Mouse (Mus musculus) gastrocnemius, adult 18-20 months (tissue): Measurements from ENCODE around the gene Reps1. TPM values are rescaled to one million over a fixed set of nuclear protein-coding genes. Genes with fewer than 3 reads are reported as not detected.

ENCODE experiments used
- DNase-seq: peaks from one replicate; pipeline ENCODE4 v3.0.0; 2021; ENCODE audit warnings: low spot score
- long read RNA-seq, 2 experiments: library from polyadenylated mRNA; stranded (forward); transcript quantifications; one replicate each; pipeline ENCODE4 v2.0.0; 2021
- total RNA-seq, 2 experiments: library from RNA; stranded (reverse); gene quantifications; 2 replicates each; pipeline ENCODE4 v1.2.3; 2021

Reps1 gene
- total RNA-seq, result 10 to 100 TPM; 24.0 to 27.8 TPM
- long read RNA-seq, experiment 1, transcript Reps1-210 (19 exons, 2,537 nt), result major isoform, 13 of 29 reads
- long read RNA-seq, experiment 1, partial matches to known transcripts, result 3 of 29 reads
- long read RNA-seq, experiment 1, other reads (novel, unspliced or antisense), result 10 of 29 reads
- long read RNA-seq, experiment 2, partial matches to known transcripts, result 0 of 20 reads
- long read RNA-seq, experiment 2, other reads (novel, unspliced or antisense), result 14 of 20 reads

DNA sequence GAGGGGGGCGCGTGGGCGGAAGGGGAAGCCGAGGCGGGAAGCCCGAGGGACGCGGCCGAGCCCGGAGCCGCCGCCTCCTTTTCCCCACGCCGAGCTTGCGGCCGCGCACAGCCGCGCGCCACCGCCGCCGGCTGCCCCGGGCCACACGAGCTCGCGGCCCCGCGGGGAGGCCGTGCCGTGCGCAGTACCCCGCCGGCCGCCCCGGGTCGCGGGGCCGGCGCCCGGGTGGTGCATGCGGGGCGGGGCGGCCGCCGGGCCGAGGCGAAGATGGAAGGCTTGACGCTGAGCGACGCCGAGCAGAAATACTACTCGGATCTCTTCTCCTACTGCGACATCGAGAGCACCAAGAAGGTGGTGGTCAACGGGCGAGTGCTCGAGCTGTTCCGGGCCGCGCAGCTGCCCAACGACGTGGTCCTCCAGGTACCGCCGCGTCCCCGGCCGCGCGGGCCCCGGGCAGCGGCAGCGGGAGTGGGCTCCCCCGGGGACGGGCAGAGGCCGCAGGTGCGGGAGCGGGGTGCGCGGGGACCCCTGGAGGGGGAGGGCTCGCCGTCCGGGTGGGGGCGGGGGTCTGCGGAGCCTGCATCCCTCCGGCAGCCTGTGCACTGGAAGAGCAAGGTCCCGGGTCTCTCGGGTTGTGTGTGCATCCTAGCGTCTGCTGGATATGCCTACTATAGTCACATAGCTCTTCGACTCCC lies at the start of gene Reps1:
Gene Reps1 (plus strand): TSS at position 166 of the 695 bp plus-strand sequence.
- DNase-seq, result peak; percentile 16

DNA sequence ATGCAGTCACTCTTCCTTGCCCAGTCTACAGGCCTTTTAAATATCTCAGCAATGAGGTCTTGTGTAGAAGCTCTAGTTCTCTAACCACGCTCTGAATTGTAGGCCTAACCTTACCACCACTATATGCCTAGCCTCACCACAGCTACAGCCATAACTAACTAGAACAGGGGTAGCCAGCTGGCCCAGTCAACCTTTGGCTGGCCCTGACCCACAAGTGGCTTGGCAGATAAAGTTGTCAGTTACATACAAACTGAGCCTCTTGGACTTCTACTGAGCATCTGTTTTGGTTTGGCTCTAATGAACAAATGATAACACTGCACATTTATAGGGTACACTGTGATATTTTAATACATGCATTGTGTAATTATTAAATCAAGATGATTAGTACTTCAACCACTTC lies 48.9 kb upstream of the Reps1 start:
- peak; percentile 26 for DNase-seq

DNA sequence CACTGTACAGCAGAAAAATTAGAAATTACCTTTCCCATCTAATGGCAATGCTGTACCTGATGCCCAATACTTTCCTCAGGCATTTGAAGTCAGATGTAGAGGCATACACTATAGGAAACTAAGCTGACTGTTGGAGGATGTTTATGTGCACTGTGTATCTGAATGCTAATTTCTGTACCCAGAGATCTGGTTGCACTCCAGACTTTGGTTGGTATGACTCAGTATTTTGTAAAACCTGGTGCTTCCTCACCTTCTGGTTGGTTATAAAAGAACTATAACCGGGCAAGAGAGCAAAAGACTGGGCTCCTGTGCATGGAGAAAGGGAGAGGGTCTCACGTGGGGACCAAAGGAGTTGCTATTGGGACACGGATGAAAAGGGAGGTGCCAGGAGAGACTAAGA lies 48.4 kb upstream of the Reps1 start:
- no peak for DNase-seq

DNA sequence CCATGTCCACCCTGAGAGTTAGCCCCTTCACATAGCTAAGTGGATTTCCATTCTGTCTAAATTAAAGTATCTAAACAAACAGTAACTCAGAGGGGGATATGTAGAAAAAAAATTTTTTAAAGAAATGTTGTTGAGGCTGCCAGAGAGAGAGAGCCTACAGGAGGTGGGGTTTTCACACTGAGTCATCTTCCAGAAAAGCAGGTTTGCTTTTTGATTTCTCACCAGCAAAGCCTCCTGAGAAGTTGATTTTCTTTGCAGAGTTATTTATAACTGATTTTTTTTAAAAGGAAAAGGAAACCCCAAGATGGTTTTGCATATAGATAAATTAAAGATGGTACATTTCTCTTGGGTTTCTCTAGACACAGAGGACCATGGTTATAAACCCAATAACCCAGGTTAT lies 47.5 kb upstream of the Reps1 start:
- DNase-seq, result no peak

DNA sequence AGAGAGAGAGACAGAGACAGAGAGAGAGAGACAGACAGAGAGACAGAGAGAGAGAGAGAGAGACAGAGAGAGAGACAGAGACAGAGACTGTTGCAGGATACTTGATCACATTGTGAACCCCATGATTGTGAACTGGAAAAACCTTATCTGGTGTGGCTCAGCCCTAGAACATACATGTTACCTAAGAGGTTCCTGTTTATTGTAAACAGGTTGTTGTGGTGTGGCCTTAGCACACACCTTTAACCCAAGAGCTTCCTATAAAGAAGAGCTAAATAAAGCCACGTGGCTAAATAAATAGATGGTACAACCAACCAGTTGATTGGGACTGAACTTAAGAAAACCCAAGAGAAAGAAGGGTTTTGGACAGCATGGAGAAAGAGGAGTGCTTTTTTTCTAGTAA lies 45.9 kb upstream of the Reps1 start:
- no peak for DNase-seq

DNA sequence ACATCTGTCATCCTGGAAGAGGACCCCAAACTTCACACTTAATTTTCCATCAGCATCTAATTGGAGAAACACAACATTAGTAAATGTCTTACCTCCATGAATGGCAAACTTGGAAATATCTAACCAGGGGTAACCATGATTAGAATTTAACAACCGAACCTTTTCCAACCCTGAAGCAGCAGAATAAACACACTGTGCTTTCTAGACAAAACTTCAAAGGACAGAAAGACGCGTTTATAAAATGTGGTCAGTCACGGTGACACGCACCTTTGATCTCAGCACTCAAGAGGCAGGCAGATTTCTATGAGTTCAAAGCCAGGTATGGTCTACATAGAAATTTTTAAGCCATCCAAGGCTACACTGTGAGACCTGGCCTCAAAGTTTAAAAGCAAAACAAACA lies 43.9 kb upstream of the Reps1 start:
- no peak for DNase-seq

DNA sequence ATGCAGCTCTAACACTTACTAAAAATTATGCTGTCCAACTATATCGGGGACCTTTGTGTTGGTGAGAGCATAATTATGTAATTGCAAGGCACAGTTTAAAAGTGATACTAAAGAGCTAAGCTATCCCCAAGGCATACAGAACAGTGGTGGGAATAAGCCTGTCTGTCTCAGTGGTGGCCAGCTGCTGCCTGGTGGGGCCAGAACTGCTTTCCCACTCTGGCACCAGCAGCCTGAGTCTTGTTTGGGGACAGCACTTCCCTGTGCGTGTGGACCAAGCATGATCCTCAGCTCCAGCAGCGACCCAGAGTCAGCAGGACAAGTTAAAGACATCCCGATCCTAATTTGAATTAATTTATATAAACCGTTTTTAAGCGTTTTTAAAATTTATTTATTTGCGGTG lies 35.2 kb upstream of the Reps1 start:
- no peak for DNase-seq

DNA sequence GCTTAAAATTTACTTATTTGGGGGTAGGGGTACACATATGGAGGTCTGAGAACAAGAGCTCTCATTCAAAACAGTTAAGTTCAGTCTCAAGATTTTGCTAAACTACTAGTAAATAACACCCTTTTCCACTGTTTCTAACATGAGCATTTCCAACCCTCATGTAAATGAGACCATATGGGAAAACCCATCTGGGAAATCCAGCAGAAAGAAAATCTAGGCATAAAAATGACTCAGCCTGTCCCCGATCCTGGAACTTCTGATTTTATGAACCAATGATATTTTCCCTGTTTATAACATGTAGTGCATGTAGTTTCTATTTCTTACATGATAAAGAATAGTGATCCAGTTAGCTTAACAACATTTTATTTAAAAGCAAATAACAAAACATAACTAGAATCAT lies 34.8 kb upstream of the Reps1 start:
- DNase-seq, result no peak

DNA sequence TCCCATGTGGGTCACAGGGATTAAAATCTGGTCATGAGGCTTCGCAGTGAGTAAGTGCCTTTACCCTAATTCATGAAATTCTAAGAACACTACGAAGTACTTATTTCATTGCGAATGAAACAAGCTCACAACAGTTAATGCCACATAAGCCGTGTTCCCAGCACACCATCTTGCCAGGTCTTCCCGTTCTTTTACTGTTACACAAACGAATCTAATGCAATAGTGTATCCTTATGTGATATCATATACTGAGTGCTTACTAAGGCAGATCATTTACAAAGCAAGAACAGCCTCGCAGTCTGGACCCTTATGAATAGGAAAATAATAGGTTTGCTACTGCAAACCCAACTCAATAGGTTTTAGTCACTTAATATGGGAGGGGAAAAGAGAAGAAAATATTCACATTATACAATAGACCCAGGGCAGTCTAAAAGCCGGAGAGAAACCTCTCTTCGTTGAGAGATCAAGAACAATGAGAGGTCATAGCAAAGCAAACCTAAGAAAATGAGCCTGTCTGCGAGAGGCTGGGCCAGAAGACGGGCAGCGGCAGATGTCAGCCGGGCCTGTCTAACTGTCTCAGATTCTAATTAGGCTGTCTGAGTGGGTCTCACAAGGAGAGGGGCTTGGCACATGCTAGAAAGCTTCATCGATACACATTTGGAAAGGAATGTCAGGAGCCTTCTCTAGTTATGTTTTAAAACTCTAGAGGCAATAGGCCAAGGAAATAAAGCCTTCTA lies 33.9 kb upstream of the Reps1 start:
- no peak for DNase-seq

DNA sequence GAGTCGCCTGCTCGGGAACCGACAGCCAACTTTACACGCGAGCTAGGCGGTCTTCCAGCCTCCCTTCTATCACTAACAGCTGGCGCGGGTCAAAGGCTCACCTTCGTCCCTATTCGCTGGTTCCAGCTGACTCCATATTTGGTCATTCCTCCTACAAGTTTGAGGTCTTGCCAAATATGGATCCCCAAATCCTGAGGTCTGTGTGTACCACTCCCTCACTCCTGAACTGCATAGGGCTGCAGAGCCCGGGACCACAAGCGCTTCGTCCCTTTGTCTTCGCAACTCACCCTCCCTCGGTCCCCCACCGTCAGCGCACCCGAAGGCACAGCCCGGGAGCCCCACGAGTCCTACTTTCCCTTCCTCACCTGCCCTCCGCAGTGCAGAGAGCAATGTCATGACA lies 33.3 kb upstream of the Reps1 start:
- DNase-seq, result peak; percentile 64

DNA sequence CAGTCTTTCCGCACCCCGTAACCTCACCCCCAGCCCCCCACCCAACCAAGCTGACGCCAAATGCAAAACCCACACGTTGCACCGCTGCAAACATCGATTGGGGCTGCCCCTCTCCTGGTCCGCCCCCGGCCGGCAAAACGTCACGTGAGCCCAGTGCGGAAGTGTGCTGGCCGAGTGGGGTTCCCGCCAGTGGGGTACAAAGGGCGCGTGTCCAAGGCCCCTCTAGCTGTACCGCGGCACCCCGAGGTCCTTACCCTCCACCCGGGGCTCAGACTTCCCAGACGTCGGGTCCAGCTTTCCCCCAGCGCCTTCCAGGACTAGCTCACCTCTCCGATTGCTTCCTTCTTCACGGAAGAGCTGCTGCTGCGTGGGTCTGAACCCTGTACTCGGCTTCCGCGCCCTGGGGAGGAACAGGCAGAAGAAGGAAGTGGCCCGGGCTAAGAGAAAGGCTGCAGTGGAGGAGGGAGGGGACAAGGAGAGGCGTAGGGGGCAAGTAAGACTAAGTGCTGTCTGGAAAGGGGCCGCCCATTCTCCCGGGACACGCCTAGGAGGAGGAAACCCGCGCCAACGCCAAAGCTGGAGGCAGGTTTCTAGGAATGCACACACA lies 32.8 kb upstream of the Reps1 start, which contains the start of gene Abracl:
Gene Abracl (minus strand): TSS at position 548 of the 607 bp plus-strand sequence.
- peak; percentile 56 for DNase-seq

DNA sequence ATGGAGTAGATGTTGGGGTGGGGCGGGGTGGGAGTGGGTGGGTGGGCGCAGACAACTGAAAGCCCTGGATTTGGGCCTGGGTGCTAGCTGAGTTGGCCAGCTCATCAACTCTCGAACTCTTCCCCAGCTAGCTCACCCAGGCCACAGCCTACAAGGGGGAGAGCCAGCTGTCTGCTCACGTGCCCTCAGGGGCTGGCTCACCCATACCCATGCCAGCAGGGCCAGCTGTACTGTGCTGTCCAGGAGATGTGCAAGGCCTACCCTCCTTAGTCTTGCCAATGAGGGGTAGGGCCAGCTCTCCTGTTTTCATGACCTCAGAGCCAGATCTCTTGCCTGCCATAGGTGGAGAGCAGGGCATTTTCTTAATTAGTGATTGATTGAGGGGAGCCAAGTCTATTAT lies 21.3 kb upstream of the Reps1 start:
- no peak for DNase-seq

DNA sequence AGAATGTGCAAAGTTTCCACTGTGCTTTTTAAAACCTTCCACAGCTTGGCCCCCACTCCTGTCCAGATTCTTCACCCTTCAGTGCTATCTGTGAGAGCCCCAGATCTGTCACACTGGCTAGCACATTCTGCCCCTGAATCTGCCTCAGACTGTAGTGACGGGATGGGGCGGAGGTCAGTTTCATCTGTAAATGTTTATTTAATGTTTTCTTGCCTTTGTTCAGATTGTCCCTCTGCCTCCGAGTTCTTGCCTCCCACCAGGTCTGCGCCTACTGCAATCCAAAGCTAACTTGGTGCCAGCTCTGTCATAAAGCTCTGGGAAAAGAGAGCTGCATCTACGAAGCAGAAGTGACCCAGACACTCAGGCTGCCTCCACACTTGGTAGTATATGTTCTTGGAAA lies 18.8 kb upstream of the Reps1 start:
- no peak for DNase-seq

DNA sequence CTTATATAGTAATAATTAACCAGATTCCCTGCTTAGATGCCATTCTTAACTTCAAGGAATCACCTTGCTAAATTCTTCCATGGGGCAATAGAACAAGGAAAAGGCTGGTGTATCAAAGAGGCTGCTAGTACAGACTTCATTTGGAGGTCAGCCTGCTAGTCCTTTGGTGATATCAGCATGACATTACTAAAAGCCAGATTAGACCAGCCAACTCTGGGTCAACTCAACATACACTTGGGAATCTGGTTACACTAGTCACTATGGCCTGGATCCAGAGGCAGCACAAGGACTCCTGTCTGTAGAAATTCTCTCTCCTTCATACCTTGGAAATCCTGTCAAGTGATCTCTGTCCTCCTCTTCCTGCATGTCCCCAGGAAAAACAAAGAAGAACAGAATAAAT lies 9.3 kb upstream of the Reps1 start:
- DNase-seq, result no peak

DNA sequence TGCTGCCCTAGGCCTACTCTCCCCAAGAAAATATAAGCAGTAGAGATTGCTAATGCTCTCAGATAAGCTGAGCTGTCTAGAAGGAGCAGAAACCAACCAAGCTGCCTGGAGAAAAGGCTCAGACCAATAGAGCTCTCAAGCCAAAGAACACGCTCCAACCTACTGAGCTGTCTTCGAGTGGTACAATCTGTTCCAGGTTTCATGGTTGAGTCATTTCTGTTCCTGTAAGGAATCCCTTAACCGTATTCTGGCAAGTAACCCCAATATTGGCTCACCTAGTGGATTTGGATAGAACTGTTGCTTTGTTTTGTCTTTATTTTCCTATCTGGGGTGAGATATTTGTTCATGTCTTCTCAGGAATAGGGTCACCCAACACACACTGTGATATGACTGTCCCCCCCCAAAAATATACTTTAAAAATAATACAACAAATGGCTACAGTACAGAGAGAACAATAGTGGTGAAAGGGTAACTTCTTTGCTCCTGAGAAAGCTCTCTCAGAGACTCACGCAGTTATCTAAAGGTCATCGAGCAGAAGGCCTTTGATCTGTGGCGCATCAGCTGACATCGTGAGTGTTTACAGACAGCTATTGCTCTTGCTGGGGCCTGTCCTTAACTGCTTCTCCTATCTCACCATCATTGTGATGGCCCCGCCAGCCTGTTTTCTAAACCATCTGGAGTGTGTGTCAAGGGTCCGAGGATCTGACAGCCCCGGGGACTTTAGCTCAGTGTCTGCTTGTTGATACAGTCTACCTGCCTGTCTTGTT lies 8.1 kb upstream of the Reps1 start:
- no peak for DNase-seq

DNA sequence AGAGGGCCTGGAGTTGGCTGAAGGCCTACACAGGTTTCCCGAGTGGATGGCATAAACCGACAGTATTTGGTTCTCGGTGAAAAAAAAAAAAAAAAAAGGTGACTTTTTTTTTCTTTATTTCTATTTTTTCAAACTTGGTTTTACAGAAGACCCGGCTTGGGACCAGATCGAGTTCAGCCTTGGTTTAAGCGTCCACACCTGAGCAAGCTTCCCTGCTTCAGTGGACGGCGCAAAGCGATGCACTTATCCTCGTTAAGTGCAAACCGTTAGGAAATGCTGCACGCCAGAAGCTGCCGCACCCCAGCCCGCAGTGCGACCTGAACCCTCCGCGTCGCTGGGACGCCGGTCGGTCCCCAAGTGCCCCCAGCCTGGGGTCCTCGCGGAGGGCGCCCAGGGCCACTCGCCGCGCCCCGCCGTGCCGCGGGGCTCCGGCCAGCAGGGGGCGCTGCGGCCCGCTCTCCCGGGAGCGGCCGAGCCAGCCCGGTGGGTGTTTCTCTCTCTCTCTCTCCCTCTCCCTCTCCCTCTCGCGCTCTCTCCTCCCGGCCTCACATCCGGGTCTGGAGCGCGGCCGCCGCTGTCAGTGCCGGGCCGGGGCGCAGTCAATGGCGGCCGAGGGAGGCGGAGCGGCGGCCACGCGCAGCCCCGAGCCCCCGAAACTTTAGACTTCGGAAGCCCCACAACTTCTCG lies 509 bp upstream of the Reps1 start:
- peak; percentile 78 for DNase-seq

DNA sequence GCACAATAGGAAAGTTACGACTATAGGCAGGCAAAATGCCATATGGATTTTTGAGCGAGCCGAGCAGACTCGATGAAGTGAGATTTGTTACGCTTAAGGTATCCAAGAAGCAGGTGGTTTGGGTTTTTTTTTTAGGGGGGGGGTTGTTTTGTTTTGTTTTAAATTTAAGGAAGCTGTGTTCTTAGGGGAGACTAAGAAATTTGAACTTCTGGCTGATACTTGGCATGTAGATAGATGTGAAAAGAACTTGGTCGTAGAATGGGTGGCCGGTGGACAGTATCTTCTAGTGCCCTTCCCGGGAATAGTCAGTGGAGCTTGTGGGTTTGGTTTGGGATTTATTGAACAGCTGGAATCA lies 707 bp downstream of the Reps1 start:
- no peak for DNase-seq

DNA sequence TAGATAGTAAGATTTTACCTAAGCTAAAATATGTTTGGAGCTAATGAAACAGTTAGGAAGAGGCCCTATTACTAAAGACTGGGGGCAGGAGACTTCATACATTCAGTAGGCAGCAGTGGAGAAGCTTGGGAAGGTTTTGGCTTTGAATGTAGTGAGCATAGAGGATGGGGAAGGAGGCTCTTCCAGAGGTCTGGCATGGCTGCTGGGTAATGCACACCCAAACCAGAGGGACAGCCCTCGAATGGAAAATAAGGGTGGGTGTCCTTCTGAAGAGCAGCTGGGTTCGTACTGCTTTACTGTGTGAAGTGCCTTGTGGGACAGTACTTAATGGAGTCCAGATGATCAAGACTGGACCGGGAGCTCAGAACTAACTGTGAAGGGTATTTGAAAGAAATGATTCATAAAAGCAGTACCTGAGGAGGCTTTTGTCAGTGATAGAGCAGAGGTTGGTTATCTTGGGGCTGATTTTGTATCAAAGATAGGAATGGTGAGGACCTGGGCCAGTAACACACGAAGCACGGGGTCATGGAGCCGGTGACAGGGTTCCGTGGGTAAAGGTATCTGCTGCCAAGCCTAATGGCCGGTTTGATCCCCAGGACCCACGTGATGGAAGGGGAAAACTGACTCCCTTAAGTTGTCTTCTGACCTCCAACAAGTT lies 3.1 kb downstream of the Reps1 start:
- DNase-seq, result no peak

DNA sequence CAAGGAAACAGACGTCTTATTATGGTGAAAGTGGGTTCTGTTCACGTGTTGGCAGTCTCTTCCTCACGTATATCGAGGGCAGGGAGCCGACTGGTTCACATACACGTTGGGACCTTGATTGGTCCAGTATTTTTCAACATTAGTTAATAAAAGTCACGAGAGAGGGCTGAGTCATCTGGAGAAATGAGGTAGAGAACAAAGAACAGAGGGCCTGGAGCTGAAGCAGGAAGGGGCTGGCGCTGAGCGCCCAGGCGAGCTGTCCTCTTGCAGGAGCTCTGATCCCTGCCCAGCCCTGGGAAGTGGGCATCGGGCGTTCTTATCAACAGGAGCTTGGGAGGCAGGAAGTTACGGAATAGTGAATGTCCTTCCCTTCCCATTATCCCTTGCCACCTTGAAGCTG lies 4.1 kb downstream of the Reps1 start:
- DNase-seq, result no peak

DNA sequence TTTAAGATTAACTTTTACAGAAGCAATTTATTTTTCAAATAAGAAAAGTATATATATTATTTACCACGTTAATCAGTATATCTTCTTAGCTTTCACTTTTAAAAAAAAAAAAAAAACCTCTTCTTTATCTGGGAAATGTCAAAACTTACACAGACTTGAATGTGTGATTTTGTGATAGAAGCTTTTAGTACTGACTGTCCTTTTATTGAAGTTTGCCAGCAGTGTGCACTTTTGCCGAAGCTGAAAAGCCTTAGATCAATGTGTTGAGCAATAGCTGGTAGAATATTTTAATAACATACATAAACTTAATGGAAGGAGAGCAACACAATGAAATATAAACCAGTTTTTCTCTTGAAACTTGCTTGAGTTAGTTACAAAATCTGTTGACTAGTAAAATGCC lies 5.1 kb downstream of the Reps1 start:
- DNase-seq, result no peak
